Mouse (Mus musculus) brain, embryonic 18.5 days (tissue): Measurements from ENCODE around the gene Il9r.
"Not testable (repeated sequence)": the region's sequence is repeated elsewhere in the genome, so short reads cannot be mapped to it uniquely, and the experiment has no call there.

ENCODE experiments used
- DNase-seq: peaks from one replicate; pipeline ENCODE4 v3.0.0-alpha.2; 2012; ENCODE audit warnings: low read depth, low spot score

Gene Il9r

DNA sequence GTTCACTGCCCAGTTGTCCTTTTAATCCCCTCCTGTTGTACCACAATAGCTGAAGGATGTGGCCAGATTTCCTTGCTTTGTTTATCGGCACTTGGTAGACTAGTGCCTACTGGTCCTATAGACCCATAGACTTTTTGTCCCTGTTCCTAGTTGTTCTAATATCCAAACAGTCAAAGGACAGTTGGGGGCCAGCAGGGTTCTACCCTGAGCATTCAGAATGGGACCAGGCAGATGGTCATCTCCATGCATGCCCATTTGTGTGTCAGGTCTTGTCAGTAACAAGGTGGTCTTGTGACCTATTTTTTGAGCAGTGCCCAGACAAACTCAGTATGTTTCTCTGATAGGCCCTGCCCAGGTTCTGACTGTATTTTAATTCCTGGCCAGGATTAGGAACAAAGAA lies 27.0 kb upstream of the Il9r start:
- DNase-seq: no peak

GRCm38 (mm10) chr11:32226124-32226871 lies 26.2 kb upstream of the Il9r start, which contains the start of gene Mpg:
Gene Mpg (plus strand): TSS chr11:32226505.
- peak; percentile 71 for DNase-seq

GRCm38 (mm10) chr11:32225222-32226104 lies 25.4 kb upstream of the Il9r start:
- DNase-seq: no peak

DNA sequence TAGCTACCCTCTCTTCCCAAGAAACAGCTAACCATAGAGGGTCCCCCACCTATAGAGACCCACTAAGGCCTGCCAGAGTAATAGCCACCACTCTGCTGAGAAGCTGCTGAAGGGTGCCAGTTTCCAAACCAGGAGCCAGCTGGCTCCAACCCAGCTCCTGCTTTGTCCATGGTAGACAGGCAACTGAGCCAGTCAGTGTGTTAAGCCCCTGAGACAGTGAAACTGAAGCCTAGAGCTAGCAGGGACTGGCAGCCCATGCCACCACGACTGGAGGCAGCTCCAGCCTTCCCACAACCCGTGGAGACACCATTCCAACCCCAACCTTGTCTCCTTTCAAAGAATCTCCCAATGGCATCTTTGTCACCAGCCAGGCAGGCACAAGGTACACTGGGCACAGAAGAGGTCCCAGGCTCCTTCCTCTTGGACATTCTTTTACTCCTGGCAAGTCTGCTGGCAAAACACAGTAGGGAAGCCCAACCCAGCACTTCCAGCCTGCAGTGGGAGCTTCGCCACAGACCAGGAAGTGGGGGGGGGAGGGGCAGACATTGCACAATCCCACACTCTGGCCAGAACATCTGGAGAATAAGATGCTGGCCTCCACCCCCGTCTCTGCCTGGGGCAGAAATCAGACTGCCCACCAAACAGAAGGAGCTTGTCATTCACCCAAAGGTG lies 24.5 kb upstream of the Il9r start:
- DNase-seq: no peak

DNA sequence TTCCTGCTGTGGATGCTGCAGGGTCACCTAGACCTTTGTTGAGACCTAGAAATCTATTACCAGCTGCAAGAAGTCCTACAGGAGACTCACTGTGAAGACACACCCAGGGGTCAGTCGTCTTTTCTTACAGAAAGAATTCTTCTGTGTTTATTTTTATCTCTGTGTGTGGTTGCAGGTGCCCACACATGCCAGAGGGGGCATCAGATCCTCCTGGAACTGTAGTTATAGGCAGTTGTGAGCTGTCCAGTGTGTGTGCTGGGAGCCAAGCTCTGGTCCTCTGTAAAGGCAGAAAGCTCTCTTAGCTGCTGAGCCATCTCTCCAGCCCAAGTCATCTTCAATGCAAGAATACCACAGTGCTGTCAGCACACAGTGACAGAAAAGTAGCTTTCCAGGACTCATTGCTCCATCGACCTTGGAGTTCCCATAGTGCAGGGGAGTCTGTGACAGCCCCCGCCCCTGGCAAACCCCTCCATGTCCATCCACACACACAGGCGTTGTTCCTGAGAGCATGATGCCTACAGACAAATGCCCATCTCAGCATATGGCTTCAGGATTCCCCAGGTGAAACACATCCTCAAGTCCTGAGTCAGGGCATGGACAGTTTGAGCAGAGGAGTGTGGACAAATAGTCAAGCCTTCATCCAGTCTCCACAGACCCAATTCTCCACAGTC lies 23.4 kb upstream of the Il9r start:
- DNase-seq: no peak

DNA sequence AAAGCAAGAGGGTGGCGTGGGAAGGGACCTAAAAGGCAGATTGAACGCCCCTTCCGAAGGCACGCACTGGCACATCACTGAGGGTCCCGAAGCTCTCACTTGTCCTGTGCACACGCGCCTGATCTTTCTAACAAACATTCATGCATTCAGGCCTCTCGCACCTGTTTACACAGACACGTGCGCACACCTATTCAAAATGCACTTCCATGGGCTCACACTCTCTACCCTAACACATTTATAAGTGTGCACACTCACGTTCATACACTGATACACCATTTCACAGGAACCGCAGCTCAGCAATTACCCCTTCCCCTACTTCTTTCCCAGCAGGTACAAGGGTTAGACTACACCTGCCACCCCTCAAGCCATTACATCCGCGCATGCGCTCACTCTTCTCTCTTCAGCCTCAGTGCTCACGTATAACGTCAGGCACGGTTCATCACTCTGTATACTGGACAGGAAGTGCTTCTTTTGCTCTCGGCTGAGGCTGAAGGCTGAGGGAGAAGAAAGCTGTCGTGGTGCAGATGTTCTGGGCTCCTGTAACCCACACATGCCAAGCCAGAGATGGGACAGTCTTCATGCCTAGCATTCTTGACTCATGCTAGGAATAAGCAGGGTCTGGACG lies 22.6 kb upstream of the Il9r start:
- no peak for DNase-seq

- no peak for DNase-seq
Observed at GRCm38 (mm10) chr11:32221951-32222409, 21.9 kb upstream of the Il9r start, which contains the start of gene Rhbdf1. Gene Rhbdf1 (minus strand): TSS chr11:32222300.

DNA sequence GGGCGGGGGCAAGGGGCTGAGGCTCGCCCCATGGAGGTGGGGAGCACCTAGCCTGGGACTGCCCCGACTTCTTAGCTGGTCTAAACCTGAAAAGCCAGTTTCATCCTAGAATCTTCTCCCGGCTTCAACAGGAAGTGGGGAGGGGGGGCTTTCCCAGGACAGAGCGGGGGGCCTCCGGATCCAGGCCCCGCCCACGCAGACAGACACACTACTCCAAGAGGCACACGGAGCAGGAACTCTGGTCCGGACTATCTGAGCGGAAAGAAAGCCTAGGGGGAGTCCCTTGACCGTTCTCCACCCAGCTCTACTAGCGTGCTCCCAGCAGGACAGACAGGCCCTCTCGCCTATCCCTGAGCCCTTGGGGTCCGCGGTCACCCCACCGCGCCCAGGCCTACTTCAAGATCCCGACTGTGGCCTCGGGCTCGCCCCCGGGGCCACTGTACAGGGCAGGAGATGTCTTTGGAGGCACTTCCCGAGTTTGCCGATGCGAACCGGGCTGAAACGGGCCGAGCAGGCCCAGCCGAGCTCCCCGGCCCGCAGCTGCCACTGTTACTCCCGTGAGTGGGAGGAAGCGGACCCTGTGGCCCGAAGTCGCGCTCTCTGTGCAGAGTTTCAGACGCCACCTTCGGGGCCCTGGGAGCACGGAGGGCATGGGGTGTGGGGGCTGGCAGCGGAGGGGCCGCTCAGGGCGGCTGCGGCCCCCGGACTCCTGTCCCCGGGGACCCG lies 21.3 kb upstream of the Il9r start:
- DNase-seq: no peak

- no peak for DNase-seq
Observed at GRCm38 (mm10) chr11:32220607-32221224, 20.6 kb upstream of the Il9r start.

- no peak for DNase-seq
Observed at GRCm38 (mm10) chr11:32219287-32219686, 19.2 kb upstream of the Il9r start.

- DNase-seq: no peak
Observed at GRCm38 (mm10) chr11:32218501-32219050, 18.5 kb upstream of the Il9r start.

GRCm38 (mm10) chr11:32216851-32217250 lies 16.8 kb upstream of the Il9r start:
- DNase-seq: no peak

DNA sequence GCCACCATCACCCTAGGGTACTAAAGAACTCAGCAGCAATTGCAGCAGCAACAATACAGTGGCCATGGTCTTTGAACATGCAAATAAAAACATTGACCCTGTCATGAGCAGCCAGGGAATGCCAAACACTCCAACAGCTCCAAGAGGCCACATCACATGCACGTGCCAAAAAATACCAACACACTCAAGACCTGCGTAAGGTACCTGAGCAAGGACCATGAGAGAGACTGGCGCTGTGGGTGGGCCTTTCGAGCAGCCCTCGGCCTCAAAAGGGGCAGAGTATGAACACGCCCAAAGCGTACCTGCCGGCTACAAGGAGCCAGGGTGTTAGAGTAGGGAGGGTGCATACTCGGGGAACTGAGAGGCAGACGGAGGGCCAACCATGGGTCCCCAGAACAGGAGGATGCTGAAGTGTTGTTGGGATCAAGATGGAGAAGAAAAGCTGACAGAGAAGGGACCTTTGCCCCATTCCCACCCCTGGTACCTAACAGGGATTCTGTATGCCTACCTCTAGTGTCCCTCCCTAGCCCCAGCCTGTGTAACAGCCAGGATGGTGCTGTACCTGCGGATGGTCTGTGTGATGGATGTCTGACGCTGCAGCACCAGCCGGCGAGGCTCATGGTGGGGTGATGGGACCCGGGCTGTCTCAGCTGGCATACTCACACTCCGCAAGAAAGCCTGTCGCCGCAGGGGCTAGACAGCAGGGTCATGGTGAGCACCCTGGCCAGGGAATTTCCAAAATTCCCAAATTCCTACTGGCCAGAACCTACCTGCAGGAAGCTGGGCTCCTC lies 15.5 kb upstream of the Il9r start:
- no peak for DNase-seq

DNA sequence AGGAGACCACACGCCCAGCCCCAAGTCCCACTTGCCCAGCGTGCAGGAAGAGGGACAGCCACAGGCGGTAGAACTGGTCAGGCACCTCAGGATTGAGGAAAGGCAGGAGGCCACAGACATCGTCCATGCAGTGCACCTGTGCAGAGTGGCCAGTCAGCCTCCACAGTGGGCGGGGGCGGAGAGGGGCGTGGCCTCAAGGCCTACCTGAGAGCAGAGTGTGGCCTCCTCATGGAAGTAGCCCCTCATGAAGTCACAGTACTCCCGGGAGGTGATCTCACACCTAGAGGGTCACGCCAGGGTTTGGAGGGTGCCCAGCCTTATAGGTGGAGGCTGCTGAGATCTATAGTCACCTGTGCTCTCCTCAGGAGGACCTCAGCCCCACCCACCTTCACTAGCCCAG lies 10.5 kb upstream of the Il9r start:
- DNase-seq: no peak

- DNase-seq: peak; percentile 93
Observed at GRCm38 (mm10) chr11:32205058-32205873, 5.2 kb upstream of the Il9r start, which contains the start of gene Snrnp25. Gene Snrnp25 (plus strand): TSS chr11:32205415.

- no peak for DNase-seq
Observed at GRCm38 (mm10) chr11:32201922-32202685, 2.0 kb upstream of the Il9r start.

DNA sequence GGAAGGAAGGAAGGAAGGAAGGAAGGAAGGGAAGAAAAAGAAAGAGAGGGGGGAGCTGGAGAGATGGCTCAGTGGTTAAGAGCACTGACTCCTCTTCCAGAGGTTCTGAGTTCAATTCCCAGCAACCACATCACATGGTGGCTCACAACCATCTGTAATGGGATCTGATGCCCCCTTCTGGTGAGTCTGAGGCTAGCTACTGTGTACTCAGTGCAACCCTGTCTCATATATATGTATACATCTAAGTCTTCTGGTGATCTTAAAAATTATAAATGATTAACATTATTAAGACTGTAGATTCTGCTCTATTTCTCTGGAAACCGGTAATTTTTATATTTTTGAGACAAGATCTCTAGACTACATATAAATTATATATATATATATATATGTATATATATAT lies 913 bp upstream of the Il9r start:
- not testable (repeated sequence) for DNase-seq
